In the genomic region with DNA sequence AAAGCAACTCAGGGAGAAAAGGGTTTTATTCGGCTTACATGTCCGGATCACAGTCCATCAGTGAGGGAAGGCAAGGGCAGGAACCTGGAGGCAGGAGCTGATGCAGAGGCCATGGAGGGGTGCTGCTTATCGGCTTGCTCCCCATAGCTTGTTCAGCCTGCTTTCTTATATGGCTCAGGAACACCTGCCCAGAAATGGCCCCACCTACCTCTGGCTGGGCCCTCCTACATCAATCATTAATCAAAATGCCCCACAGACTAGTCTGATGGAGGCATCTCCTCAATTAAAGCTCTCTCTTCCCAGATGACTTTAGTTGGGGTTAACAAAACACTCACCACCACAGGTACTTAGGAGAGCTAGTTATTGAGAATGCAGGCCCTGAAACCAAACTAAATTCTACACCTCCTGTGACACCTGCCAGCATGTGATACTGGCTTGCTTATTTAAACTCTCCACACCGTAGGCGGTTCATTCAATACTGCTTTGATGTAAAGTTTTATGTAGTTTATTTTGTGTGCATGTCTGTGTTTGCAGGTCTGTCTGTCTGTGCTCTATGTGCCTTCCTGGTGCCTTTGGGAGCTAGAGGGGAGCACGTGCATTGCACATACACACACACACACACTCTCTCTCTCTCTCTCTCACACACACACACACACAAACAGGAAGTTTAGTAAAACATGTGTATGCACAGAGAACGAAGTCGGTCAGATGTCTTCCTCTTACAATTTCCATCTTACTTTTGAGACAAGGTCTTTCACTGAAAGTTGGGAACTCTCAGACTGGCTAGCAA, we compare ENCODE assay signal across 15 mouse cellular contexts. TPM values are rescaled to one million over a fixed set of nuclear protein-coding genes. Genes with fewer than 3 reads are reported as not detected.
DNase-seq lines count a peak whose midpoint lies in the region; ATAC-seq and TF ChIP-seq lines count a peak whose summit lies in the region.
"Had no signal": no experiment of that assay in that cellular context is flagged by ENCODE, and none has a peak within 500 bp of the region (broad histone marks: within the 10 kb centered on the region; RNA-seq: fewer than 3 reads in every experiment).

No protein-coding gene starts in this region.

- intact Hi-C loops in heart, adult 2 months (cut with DNase I) = no loop called here

- WGBS in heart, adult 2 months = 67% methylated on average over 8 of the region's 8 CpGs
- 54% methylated on average over 8 of the region's 8 CpGs for WGBS in spleen, adult 2 months
- 64% methylated on average over 8 of the region's 8 CpGs for WGBS in intestine, postnatal 0 days
- WGBS in stomach, embryonic 16.5 days = 74% methylated on average over 8 of the region's 8 CpGs

- DNase-seq in heart, adult 2 months = no peak
- no peak for DNase-seq in heart, adult 8-10 months (ENCODE audit: low spot score)
- no peak for DNase-seq in spleen, adult 2 months (ENCODE audit: low read depth in 1 of 2, low spot score in 2 of 2)
- no peak for DNase-seq in spleen, postnatal 36 days (ENCODE audit: low spot score in 2 of 2)
- no peak for DNase-seq in embryo, embryonic 10.5 days (ENCODE audit: low spot score)
- no peak for DNase-seq in right cerebral cortex, adult 2 months (ENCODE audit: low spot score in 2 of 2)
- DNase-seq: adrenal gland, adult 8-10 months; B cell, adult 2 months; lung, postnatal 4 days; thymus, postnatal 25 days had no signal

- H3K79me2 ChIP-seq in heart, adult 2 months (replicated peaks; ENCODE audit: control insufficient read depth, insufficient read depth, low read length) = no peaks in the 10 kb centered on the region

- TF ChIP-seq POLR2A in heart, adult 2 months (IDR thresholded peaks at IDR 0.05; ENCODE audit: insufficient read depth, low read depth, low read length) = no peak
- no peak for TF ChIP-seq POLR2A in spleen, adult 2 months (IDR thresholded peaks at IDR 0.05; ENCODE audit: low read depth, low read length)

- peaks cover 42% of the 10 kb centered on the region for H3K4me1 ChIP-seq in heart, adult 2 months (ENCODE audit: control insufficient read depth, insufficient read depth, low read length)
- H3K4me1 ChIP-seq in spleen, adult 2 months (ENCODE audit: control insufficient read depth, insufficient read depth, insufficient read length) = peaks cover 44% of the 10 kb centered on the region
- 0 out of 2 replicates have a peak, but pooled peaks cover 7% of the 10 kb centered on the region for H3K4me1 ChIP-seq in intestine, postnatal 0 days (replicated peaks; ENCODE audit: control insufficient read depth, insufficient read depth, low read length)
- H3K4me1 ChIP-seq in stomach, embryonic 16.5 days (ENCODE audit: control insufficient read depth, insufficient read depth, low read length) = peaks cover 29% of the 10 kb centered on the region

- H3K36me3 ChIP-seq in heart, adult 2 months (ENCODE audit: control insufficient read depth, insufficient read depth, low read length) = peaks cover 5% of the 10 kb centered on the region; the same call in 1 of the 2 replicates
- H3K36me3 ChIP-seq in spleen, adult 2 months (ENCODE audit: control insufficient read depth, insufficient read depth, low read length) = no peaks in the 10 kb centered on the region; the same call in 1 of the 2 replicates
- no peaks in the 10 kb centered on the region for H3K36me3 ChIP-seq in intestine, postnatal 0 days (ENCODE audit: control insufficient read depth, insufficient read depth)
- H3K36me3 ChIP-seq in stomach, embryonic 16.5 days (ENCODE audit: control insufficient read depth, insufficient read depth, low read length) = no peaks in the 10 kb centered on the region
- H3K36me3 ChIP-seq: liver, embryonic 12.5 days had no signal

- TF ChIP-seq CTCF in heart, adult 2 months (IDR thresholded peaks at IDR 0.05) = no peak
- TF ChIP-seq CTCF in spleen, adult 2 months (IDR thresholded peaks at IDR 0.05; ENCODE audit: extremely low read depth, insufficient read depth, insufficient read length, insufficient replicate concordance) = no peak
- TF ChIP-seq CTCF in intestine, postnatal 0 days (IDR thresholded peaks at IDR 0.05; ENCODE audit: low read depth) = no peak

- H3K4me3 ChIP-seq in heart, adult 2 months = no peak overlapping the region
- H3K4me3 ChIP-seq in spleen, adult 2 months (ENCODE audit: extremely low read depth, insufficient read depth, insufficient read length) = no peak overlapping the region
- no peak overlapping the region for H3K4me3 ChIP-seq in intestine, postnatal 0 days (ENCODE audit: low read depth, low read length)
- no peak overlapping the region for H3K4me3 ChIP-seq in stomach, embryonic 16.5 days (replicated peaks; ENCODE audit: low read length)
- H3K4me3 ChIP-seq: liver, embryonic 12.5 days had no signal

- ATAC-seq in intestine, postnatal 0 days = 0 out of 2 replicates have a peak, but pooled peaks have one; percentile 11
- no peak for ATAC-seq in stomach, embryonic 16.5 days (ENCODE audit: insufficient read depth, low FRiP score)
- ATAC-seq: liver, embryonic 12.5 days had no signal

- no peak overlapping the region; the same call in 1 of the 2 replicates for H3K4me2 ChIP-seq in intestine, postnatal 0 days (replicated peaks; ENCODE audit: low read depth)
- H3K4me2 ChIP-seq in stomach, embryonic 16.5 days (ENCODE audit: low read depth, low read length) = no peak overlapping the region
- H3K4me2 ChIP-seq: liver, embryonic 12.5 days had no signal

- no peak for TF ChIP-seq EP300 in heart, adult 2 months (IDR thresholded peaks at IDR 0.05; ENCODE audit: insufficient read depth, low read depth, low read length)

- H3K9me3 ChIP-seq in intestine, postnatal 0 days (ENCODE audit: control insufficient read depth) = no peaks in the 10 kb centered on the region
- H3K9me3 ChIP-seq in stomach, embryonic 16.5 days (replicated peaks; ENCODE audit: control insufficient read depth, low read length) = no peaks in the 10 kb centered on the region
- H3K9me3 ChIP-seq: liver, embryonic 12.5 days had no signal

- peak overlapping the region; percentile 69 for H3K27ac ChIP-seq in heart, adult 2 months
- peak overlapping the region; percentile 52; the same call in 1 of the 2 replicates for H3K27ac ChIP-seq in spleen, adult 2 months (ENCODE audit: insufficient read depth, low read length)
- H3K27ac ChIP-seq in intestine, postnatal 0 days (ENCODE audit: low read depth, low read length) = no peak overlapping the region
- peak overlapping the region; percentile 46 for H3K27ac ChIP-seq in stomach, embryonic 16.5 days (ENCODE audit: low read length)
- H3K27ac ChIP-seq: liver, embryonic 12.5 days had no signal

- no peak overlapping the region for H3K9ac ChIP-seq in heart, adult 2 months (ENCODE audit: low read depth, low read length)
- no peak overlapping the region for H3K9ac ChIP-seq in intestine, postnatal 0 days (ENCODE audit: low read depth, low read length)
- no peak overlapping the region for H3K9ac ChIP-seq in stomach, embryonic 16.5 days (ENCODE audit: low read length)
- H3K9ac ChIP-seq: liver, embryonic 12.5 days had no signal

- H3K27me3 ChIP-seq in heart, adult 2 months (ENCODE audit: control insufficient read depth, insufficient read depth, low read length) = no peaks in the 10 kb centered on the region
- no peaks in the 10 kb centered on the region for H3K27me3 ChIP-seq in spleen, adult 2 months (ENCODE audit: control insufficient read depth, insufficient read depth, low read length)
- no peaks in the 10 kb centered on the region for H3K27me3 ChIP-seq in intestine, postnatal 0 days (replicated peaks; ENCODE audit: control insufficient read depth, insufficient read depth, low read length)
- no peaks in the 10 kb centered on the region for H3K27me3 ChIP-seq in stomach, embryonic 16.5 days (ENCODE audit: control insufficient read depth, insufficient read depth, low read length)
- H3K27me3 ChIP-seq: liver, embryonic 12.5 days had no signal

RNA-seq across cellular contexts. Expression of a gene that starts 9.1 kb away (rescaled TPM):
- 100 to 1,000 TPM; 276 to 338 TPM for total RNA-seq in heart, adult 2 months (2021)
- polyA plus RNA-seq in heart, adult 2 months (2012; rRNA removed) = 515 and 744 TPM in 2 replicates
- 100 to 1,000 TPM; 346 to 908 (median 654) TPM for total RNA-seq in heart, adult 8-10 months (2022)
- 423 and 439 TPM in 2 replicates for polyA plus RNA-seq in spleen, adult 2 months (2012; rRNA removed)
- polyA plus RNA-seq in intestine, postnatal 0 days (2015; fragmentation: Nextera tagmentation; extraction: Ambion mirVana) = 244 and 254 TPM in 2 replicates
- 164 and 179 TPM in 2 replicates for polyA plus RNA-seq in stomach, embryonic 16.5 days (2015; fragmentation: Nextera tagmentation; extraction: Ambion mirVana)

RNA-seq across cellular contexts. Expression of a gene that starts 9.9 kb away (rescaled TPM):
- 1 to 10 TPM; 1.8 to 2.8 TPM for total RNA-seq in heart, adult 2 months (2021)
- not detected in 2 replicates for polyA plus RNA-seq in heart, adult 2 months (2012; rRNA removed)
- 1 to 10 TPM in 3 of 4 experiments, not detected in 1; 2.5 to 3.3 (median 3.2) TPM for total RNA-seq in heart, adult 8-10 months (2022)
- polyA plus RNA-seq in spleen, adult 2 months (2012; rRNA removed) = 0.18 TPM in 1 of 2 replicates, not detected in the other
- polyA plus RNA-seq in intestine, postnatal 0 days (2015; fragmentation: Nextera tagmentation; extraction: Ambion mirVana) = 0.31 and 0.41 TPM in 2 replicates
- polyA plus RNA-seq in stomach, embryonic 16.5 days (2015; fragmentation: Nextera tagmentation; extraction: Ambion mirVana) = 0.89 and 1.1 TPM in 2 replicates
- total RNA-seq: adrenal gland, adult 8-10 months; hematopoietic stem cell, adult 5-6 weeks had no signal
- polyA plus RNA-seq: large intestine, adult 2 months had no signal

RNA-seq across cellular contexts. Expression of a gene that starts 27.1 kb away (rescaled TPM):
- 10 to 100 TPM; 24.3 to 35.0 TPM for total RNA-seq in heart, adult 2 months (2021)
- polyA plus RNA-seq in heart, adult 2 months (2012; rRNA removed) = 20.1 and 21.9 TPM in 2 replicates
- total RNA-seq in heart, adult 8-10 months (2022) = 10 to 100 TPM; 31.7 to 35.2 (median 34.7) TPM
- polyA plus RNA-seq in spleen, adult 2 months (2012; rRNA removed) = 9.2 and 10.7 TPM in 2 replicates
- 16.4 and 18.7 TPM in 2 replicates for polyA plus RNA-seq in intestine, postnatal 0 days (2015; fragmentation: Nextera tagmentation; extraction: Ambion mirVana)
- polyA plus RNA-seq in stomach, embryonic 16.5 days (2015; fragmentation: Nextera tagmentation; extraction: Ambion mirVana) = 26.4 and 29.8 TPM in 2 replicates

RNA-seq across cellular contexts. Expression of a gene that starts 29.6 kb away (rescaled TPM):
- 1 to 10 TPM; 1.3 to 2.4 TPM for total RNA-seq in heart, adult 2 months (2021)
- polyA plus RNA-seq in heart, adult 2 months (2012; rRNA removed) = 2.1 and 3.1 TPM in 2 replicates
- 1 to 10 TPM; 1.1 to 2.5 (median 2.0) TPM for total RNA-seq in heart, adult 8-10 months (2022)
- 0.14 and 0.15 TPM in 2 replicates for polyA plus RNA-seq in spleen, adult 2 months (2012; rRNA removed)
- 0.92 and 1.3 TPM in 2 replicates for polyA plus RNA-seq in intestine, postnatal 0 days (2015; fragmentation: Nextera tagmentation; extraction: Ambion mirVana)
- polyA plus RNA-seq in stomach, embryonic 16.5 days (2015; fragmentation: Nextera tagmentation; extraction: Ambion mirVana) = 2.2 and 2.7 TPM in 2 replicates
- total RNA-seq: hematopoietic stem cell, adult 5-6 weeks had no signal

RNA-seq across cellular contexts. Expression of a gene that starts 34.1 kb away (rescaled TPM):
- total RNA-seq in heart, adult 2 months (2021) = 10 to 100 TPM; 24.7 to 25.3 TPM
- 25.2 and 39.9 TPM in 2 replicates for polyA plus RNA-seq in heart, adult 2 months (2012; rRNA removed)
- 10 to 100 TPM; 20.9 to 31.1 (median 25.8) TPM for total RNA-seq in heart, adult 8-10 months (2022)
- 5.8 and 5.9 TPM in 2 replicates for polyA plus RNA-seq in spleen, adult 2 months (2012; rRNA removed)
- 2.2 and 2.4 TPM in 2 replicates for polyA plus RNA-seq in intestine, postnatal 0 days (2015; fragmentation: Nextera tagmentation; extraction: Ambion mirVana)
- polyA plus RNA-seq in stomach, embryonic 16.5 days (2015; fragmentation: Nextera tagmentation; extraction: Ambion mirVana) = 7.2 and 7.5 TPM in 2 replicates
